Mouse (Mus musculus) spleen, postnatal 10 days (tissue): Measurements from ENCODE around the gene Pik3cg.

Experiments
- DNase-seq, 2 experiments: peaks; one replicate each; pipeline ENCODE4 v3.0.0; 2021 to 2022; ENCODE audit warnings: low spot score in 2 of 2

Gene Pik3cg

DNA sequence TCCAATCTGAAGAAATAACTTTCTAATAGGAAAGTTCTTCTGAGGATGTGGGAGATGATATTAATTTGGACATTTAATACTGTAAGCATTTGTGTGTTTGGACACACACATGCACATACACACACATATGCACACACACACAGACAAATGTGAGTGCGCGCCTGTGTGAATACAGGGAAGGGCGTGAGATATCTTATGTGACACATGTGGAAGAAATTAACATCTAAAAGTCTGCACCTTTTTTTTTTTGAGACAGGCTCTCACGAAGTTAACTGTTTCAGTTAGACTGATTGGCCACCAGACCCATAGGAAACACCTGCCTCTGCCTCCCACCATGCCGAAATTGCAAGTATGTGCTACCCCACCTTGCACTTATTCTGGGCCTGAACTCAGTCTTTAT is 64.7 kb downstream of the Pik3cg start:
- peak in 1 of 2 experiments; percentile 18 for DNase-seq

DNA sequence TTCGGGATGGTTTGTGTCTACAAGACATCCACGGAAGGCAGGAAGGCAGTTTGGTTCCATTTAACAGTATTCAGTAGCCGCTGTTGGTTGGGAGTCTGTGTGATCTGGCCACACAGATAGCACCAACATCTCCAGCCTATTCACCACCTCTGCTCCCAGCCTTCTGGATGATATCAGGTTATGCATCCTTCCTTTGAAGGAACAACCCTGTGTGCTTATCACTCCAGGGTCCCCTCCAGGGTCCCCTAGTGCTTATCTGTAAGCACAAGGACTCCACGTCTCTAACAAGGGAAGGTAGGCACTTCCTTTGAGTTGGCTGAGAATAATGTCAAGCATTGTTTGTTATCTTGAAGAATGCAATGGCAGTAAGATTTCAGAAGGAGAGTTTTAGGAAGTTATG is 65.3 kb downstream of the Pik3cg start:
- peak in 1 of 2 experiments; percentile 29 for DNase-seq

DNA sequence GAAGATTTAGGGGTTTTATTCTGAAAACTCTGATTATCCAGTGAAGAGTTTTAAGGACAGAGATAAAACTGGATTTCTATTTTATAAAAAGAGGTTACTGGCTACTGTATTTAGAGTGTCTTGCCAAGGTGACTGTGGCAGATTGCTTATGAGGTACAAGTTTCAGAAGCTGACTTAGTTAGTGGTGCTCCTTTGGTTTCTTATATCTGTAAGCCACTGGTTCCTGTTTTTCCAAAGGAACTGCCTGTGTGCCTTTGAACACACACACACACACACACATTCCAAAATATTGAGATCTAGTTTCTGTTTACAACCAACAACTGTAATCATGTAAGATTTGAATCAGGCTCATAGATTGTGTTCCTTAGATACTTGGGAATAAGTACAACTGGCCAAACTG is 66.7 kb downstream of the Pik3cg start:
- DNase-seq, result no peak

DNA sequence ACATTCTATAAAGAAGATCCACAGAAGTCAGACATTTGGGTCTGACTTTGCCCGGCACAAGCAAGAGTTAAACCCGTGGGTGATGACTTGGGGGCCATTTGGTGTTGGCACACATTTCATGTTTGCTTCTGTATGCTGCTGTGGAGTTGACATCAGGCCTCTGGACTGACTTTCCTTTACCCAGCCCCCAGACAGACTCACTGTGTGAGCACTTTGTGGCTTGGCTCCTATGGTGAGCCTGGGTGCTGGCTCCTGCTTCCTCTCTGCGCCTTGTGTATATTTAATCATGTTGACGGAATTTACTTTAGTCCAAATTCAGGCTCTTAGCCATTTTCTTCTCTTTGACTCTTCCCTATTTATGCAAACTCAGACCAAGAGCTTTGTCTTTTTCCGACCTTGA is 69.6 kb downstream of the Pik3cg start:
- no peak for DNase-seq

DNA sequence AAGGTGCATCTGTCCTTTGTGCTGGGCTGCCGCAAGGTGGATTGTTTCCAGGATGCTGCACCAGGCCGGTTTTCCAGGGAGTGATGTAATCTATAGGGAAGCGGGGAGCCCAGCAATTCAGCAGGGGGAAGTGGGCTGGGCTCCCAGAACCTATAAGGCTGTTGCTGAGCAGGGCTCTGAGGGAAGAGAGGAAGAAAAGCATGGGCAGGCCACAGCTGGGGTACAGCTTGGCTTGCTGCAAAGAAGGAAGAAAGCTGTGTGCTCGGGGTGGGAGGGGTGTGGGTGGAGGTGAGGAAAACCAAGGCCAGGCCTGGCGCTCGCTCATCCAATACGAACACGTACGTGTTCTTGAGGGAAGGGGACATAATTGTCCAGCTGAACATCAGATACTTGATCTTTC is 70.1 kb downstream of the Pik3cg start:
- no peak for DNase-seq

DNA sequence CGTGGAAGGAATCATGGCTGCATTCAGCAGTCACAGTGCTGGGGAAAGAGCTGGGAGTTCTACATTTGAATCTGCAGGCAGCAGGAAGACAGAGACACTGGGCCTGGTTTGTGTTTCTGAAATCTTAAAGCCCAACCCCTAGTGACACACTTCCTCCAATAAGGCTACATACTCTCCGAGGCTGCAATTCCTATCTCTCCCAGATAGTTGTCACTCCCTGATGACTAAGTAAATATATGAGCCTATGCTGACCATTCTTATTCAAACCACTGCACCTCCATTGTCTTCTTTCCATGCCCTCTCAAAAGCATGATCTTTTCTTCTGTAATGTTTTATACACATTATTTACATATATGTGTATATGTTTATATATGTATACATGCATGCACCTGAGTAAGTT is 70.9 kb downstream of the Pik3cg start:
- DNase-seq, result no peak

DNA sequence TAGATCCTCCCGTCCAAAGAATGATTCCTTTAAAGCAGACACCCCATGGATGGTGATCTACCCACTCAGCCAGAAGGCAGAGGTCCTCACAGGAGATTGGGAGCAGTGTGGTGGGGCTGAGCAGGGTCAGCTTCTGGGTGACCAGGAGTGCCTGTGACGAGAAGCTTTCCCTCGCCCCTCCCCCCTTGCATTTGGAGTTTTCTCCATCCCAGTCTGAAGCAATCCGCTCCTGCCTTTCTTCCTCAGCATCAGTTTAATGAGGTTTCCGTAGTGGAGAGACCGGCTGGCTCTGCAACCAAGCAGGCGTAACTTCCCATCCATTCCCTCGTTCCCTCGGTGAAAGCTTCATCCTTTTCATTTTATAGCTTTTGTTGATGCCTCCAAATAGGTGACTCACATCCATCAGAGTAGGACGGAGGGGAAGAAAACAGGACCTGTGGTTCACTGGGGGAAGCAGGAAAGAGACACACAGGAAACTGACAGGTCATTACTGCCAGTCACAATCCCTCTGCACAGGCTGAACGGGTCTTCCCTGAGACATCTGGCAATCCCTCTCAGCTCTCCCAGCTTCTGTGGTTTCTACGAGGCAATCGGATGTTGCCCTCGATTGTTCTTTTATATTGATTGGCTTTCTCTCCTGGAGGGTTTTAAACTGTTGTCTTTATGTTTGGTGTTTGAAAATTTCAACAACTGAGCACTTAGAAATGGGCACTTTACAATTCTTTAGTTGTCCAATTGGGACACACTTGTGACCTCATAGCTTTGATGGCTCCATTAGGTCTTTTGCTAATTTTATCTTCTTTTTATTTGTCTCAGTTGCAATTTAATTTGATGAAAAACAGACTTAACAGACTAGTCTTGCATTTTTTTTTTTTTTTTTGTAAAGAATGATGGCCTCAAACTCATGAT is 80.6 kb downstream of the Pik3cg start:
- DNase-seq, result peak in 1 of 2 experiments; percentile 12

DNA sequence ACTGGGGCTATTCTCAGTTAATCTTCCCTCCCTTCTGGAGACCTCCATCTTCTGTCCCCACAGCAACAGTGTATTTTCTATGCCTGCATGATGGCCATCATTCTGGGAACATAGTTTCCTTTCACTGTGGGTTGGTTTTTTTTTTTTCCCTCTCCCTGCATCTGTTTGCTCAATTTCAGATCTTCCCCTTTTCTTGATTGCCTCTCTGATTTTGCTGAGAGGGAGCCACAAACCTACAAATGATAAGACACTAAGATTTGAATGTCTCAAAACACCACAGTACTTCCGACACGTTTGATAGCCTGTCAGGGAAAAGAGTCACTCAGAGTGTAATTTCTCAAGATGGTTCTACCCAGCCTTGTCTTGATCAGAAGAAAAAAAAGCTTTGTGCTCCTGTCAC is 81.3 kb downstream of the Pik3cg start:
- DNase-seq, result no peak

DNA sequence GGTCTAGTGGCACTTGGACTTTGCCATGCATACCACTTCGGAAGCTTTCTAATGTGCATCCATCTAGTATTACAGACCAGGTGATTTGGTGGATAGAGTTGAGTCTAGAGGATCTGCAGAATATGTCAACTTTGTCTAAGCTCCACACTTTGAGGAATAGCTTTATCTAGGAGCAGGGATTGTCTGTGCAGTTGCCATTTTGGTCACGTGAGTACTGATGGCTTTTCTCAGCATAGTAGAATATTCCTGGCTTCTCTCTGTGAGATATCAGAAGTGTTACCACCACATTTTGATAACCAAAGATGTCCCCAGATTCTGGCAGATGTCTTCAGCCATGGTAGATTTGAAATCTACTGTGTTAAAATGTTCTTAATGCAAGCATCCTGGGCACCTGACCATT is 84.0 kb downstream of the Pik3cg start:
- no peak for DNase-seq

DNA sequence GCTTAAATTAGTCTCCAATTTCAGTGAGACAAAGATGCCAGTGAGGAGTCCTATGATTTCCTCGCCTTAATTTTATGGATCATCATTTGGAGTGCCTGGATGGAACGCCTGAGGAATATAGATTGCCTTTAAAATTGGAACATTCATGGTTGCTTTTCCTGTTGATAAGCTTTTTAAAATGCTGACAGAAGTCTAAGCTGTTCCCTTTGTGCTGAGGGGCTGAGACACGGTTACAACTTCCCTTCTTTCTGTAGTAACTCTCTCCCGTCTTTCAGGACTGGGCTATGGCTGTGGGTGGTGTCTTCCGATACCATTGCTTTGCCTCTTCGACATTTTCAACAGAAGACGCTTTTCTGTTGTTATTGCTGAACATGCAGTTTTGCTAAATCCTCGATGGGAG is 84.4 kb downstream of the Pik3cg start:
- DNase-seq, result no peak

DNA sequence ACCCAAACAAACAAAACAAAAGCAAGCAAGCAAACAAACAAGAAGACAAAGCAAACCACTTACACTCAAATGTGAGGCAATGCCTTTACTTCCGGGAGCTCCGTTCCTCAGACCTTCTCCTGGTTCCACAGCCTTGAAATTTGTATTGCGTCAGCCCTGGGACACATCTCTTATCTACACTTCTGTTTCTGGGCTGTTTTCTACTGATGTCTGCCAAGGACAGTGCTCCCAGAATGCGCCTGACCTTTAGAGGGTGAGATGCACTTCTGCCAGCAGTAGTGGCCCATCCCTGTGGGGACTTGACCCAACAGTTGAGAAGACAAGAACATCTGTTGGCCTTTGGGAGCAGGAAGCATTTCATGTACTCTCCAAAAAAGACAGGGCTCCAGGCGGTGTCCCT is 84.9 kb downstream of the Pik3cg start:
- DNase-seq, result peak in 1 of 2 experiments; percentile 59
